Mouse (Mus musculus) embryo, embryonic 10 days (tissue): ENCODE data around the gene Ankar.
A peak's percentile ranks its signal among the peaks of the same experiment; 100 is the strongest.

Experiments
- DNase-seq: peaks from one replicate; pipeline ENCODE4 v3.0.0-alpha.2; 2015; ENCODE audit warnings: low spot score

Gene Ankar

DNA sequence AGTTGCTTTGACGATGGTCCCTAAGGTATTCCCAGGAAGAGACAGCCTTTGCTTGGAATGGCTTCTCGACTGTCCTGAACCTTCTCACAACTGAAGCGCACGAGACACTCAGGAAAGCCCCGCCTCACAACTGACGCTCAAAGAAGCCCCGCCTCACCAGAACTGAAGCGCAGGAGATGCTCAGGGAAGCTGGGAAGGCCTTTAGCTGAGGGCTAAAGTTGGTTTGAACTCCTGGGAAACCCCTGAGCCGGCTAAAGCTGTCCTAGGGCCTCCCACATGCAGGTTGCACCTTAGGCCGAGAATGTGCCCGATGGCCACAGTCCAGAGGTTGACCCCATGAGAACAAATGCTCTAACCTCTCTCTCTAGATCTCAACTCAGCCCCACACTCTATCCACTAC is at the start of gene Ankar:
Ankar (minus strand) TSS at position 101 of the 400 bp plus-strand sequence.
- no peak for DNase-seq

DNA sequence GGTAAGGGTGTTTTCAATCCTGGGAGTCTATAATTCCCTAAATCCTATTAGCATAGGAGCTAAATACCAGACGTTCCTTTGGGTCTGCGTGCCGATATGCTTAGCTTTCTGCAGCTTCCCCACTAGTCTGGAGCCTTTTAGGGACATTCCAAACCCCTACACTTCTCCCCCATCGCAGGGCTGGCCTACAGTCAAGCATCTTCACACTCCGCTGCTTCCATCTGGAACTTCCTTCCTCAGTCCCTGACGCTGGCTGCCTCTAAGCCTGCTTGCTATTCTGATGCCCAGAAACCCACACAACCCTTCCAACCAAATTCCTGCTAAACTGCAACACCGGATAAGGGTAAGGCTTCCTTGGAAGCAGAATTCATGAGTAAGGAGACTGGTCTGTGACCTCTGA is 46.0 kb upstream of the Ankar start:
- DNase-seq = no peak

DNA sequence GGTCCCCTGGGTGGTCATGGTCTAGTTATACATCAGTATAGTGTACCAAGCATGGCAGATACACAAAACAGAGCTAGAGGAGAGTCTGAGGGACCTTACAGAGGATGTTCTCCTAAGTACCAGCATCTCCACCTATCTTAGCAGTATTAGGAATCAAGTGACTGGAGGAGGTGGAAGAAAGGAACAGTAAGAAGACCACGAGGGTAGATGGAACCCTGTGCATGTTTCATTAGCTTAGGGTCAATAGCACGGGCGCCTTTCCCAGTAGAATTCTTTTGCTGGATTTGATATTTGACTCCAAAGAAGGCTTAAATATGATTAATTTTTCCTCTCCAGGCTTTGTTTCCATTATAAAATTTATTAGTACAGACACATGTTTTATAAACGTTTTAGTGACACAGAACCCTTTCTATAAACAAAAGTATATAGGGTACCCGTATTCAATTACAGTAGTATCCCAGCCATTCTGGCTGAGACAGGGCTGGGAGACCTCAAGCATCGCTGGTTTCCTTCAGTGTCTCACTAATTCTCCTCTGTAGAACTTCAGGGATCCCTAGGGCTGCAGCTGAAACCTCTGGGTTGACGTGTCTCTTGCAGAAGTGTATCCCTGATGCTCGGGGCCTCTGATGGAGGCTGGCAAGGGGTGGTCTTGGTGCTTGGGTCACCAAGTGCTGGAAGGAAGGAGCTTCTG is 44.6 kb upstream of the Ankar start:
- DNase-seq = no peak

DNA sequence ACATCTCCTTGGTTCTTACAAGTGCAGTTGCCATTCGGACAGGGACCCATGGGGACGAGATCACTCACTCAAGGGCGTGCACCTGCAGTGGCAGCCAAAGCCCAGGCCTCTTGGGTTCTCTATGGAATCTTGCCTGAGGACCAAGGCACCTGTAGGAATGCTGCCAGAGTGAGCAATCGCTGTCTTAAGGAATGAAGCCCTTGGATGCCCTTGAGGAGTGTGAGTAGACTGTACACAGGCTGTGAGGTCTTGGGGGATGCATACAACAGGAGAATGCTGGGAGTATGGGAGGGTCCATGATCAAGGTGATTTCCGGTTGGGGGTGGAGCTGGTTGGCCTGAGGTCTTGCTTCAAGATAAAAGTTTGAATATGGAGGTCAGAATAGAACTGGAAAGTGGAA is 41.0 kb upstream of the Ankar start:
- no peak for DNase-seq

DNA sequence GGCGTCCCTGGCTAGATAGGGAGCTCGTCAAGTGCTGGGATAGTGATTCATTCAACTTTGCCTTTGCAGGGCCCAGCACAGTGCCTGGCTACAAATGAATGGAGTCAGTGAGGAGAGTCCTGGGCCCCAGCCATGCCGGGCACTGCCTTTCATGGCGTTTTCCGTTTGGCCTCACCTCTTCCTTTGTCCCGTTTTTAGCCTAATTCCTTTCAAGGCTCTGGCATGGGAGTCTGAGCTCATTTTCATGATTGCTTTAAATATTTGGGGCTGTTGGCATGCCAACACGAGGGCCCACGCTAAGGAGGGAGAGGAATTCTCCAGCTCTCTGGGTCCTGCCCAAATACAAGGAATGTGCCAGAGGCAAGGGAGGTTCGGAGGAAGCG is 39.3 kb upstream of the Ankar start:
- no peak for DNase-seq

DNA sequence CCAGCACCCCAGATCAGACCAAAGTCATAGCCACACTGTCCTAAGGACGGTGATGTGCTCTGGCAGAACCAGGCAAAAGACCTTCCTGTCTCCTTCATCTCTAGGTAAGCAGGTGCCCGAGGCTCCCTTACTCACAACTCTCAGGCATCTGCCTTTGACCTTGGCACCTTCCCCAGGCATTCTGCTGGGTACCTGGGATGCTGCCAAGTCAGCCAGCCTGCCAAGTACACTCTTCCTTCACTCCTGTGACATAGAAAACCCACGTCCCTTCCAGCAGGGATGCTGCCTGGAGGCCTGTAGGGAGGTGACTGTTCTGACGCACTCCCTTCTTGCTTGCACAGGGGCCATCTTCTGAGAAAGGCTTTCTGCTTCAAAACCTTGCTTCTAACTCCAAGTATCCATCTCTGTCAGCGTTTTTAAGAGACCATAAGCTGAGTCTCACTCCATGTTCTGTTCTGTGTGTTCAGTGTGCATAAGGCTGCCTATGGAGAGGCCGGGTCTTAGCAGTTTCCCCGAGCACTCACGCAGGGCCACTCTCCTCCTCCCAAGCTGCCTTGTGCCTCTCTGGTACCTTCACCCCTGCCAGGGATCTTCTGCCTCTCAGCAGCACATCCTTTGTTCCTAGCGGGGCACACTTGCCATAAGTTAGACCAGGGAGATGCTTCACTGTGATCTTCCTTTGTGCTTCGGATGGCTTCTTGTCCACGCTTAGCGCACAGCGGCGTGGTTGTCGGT is 38.7 kb upstream of the Ankar start:
- no peak for DNase-seq

DNA sequence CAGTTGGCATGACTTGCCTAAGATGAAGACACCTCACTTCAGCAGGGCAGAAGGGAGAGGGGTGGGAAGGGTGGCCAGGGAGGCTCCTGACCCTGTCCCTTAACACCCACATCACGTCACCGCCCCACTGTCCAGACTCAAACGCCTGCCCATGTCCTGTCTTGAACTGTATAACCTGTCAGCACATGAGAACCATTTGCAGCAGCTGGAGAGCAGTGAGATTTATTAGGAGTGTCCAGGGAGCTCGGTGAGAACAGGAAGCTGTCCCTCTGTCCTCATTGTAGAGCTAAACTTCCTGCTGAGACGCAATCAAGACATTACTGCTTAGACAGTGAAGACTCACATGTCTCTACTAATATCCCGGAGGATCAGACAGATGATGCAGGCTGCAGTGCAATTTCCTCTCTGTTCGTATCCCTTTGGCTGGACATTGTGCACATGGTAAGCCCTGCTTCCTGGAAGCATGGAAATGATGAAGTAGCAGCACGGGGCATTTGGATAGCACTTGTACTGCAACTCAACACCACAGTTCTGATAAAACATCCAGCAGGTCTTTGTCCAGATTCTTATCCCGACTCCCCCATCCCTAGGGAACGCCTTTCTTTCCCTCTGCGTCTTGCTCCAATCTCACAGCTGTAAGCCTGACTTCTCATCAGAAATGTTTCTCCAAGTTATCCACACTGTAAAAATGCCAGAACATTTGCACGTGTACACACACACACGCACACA is 36.2 kb upstream of the Ankar start:
- DNase-seq = no peak

DNA sequence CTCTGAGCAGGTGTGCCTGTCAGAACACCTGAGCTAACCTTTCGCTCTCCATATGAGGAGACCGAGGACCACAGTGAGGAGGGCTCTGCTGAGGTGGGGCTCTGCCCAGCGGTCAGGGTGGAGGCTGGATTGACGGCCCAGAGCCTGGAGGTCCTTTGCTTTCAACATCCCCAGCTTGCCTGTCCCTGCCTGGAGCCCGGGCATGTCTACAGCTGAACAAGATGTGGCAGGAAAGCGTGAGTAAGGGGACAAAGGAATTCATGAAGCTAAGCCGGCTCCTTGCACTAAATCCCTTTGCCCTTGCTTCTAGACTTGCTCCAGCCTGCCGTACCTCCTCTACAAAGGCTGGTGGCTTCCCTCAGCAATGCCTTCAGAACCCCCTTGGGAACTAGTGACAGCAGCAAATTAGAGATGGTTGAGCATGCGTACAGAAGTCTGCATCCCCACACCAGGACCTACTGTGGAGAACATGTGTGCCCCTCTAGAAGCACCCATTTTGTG is 32.9 kb upstream of the Ankar start:
- no peak for DNase-seq

DNA sequence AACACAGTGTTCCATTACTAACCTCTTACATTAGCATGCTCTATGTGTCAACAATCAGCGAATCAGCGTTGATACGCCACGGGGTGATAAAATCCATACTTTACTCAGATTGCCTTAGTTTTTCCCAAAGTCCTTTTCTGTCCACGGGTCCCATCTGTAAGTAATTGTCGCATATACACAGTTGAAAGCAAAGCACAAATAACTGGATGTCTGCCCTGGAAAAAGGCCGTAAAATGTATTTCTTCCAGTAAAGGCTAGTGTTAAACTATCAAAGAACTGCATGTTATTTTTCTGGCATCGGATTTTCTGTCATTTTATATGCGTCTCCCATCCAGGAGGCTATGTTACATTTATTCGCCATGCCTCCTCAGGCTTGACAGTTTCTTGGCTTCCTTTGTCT is 29.7 kb upstream of the Ankar start:
- DNase-seq = no peak

DNA sequence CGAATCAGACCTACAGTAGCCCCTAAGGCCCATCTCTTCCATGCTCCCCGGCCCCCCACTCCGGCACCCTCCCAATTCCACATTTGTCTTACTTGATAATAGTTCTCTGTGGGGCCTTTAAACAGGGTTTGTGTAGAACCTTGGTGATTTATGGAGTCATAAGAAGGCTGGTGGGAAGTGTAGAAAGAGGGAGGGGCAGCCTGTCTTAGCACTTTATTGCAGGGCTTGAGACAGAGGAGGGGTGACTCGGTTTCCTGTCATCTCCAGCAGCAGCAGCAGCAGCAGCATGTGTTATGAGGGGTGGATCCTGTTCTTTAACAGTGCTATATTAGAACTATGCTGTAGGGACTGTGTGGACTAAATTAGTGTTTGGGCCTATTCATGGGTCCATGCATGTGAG is 28.4 kb upstream of the Ankar start:
- DNase-seq = no peak

DNA sequence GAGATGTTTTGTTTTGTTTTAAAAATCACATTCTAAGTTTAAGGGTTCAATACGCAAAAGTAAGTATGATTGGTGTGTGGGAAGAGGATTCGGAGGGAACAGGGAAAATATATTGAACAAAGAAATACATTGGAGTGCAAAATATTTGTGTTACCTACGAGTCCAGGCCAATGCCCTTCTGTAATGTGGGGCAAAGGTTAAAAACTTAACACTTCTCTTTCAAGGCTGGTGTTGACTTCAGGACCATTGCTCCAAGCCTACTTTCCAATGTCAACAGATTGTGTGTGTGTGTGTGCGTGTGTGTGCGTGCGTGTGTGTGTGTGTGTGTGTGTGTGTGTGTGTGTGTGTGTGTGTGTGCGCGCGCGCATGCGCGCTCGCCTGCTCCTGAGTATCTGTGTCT is 25.6 kb upstream of the Ankar start:
- DNase-seq = no peak

DNA sequence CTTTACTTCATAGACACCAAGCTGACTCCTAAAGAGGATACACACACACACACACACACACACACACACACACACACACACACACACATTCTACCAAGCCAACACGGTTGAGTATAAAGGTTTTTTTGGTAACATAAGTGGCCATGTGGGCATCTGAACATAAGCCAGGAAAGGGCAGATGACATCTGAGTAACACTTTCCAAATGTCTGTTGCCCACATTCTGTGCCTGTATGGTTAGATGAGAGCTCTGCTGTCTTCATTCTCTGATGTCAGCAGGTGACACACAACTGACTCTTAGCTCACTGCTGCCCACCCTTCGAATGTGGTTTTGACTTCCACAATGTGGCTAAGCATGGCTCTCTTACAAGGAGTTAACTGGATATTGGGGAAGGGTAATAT is 24.0 kb upstream of the Ankar start:
- DNase-seq = no peak

DNA sequence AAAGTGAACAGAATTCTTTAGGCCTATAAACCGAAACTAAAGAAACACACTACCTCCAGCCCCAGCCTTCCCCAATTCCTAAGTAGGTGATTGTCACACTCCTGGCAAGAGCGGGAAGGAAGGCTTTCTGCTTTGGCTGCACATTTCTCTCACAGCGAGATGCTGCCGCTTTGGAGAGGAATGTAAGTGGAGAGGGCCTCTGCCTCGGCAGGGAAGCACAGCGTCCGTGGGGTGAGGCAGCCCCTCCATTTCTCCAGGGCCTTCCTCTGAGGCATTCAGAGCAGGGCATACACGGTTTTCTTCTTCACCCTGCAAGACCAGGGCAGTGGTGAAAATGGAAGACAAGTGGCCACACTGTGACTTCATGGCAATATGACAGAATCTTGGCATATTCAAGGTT is 22.3 kb upstream of the Ankar start:
- no peak for DNase-seq

DNA sequence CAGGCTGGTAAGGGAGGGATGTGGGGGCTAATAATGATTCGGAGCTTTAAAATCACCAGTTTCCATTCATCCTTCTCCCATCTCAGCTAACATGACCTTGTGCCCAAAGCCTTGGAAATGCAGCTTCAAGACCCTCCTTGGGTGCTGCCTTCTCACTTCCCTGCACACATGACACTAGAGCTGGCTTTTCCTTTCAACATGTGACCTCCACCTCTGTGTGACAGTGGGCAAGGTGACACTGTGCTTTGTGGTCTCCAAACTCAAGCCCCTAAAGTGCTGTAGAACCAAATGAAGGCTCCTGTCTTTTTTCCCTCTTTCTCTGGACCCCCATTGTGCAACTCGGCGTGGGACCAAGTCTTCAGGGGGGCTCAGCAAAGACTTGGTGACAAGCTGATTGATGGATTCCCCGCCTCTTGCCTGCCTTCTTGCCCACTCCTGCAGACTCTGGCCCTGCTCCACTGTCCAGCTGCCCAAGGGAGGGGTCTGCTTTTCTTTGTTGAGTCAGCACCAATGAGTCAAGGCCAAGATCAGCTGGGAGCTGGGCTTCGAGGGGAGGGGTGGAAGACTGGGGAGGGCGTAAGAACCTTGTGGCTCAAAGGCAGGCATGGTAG is 19.8 kb upstream of the Ankar start:
- peak; percentile 42 for DNase-seq

DNA sequence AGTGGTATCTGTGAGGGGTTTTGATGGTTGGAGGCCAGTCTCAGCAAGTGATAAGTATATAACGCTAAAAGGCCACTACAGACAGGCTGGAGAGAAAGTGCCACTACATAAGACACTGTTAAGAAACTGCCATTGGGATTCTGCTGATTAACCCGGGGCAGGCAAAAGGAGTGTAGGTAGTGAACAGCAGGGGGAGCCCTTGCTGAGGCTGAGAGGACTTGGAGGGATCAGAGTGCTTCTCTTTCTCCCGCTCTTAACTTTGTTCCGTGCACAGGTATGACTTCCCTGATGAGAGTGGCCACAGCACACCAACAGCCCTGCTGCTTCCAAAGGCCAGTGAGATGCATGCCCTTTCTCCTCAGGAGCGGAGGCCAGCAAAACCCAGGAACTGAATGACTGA is 18.5 kb upstream of the Ankar start:
- peak; percentile 86 for DNase-seq

DNA sequence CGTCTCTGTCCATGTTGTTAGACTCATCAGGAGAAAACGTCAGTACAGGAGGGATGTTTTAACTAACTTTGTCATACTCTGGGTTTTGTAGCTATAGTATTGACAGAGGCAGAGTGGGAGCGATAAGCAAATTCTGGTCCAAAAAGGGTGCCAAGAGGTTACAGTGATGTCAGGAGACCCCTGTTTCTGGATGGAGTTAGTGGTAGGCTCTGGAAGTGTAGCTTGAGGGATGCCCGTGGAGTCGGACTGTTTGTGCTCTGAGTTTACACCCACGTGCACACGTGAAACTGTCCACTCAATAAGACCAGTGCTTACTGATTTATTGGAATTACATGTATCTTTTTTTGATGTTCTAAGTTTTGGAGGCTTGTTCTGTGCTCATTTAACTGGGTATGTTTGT is 17.2 kb upstream of the Ankar start:
- DNase-seq = no peak

DNA sequence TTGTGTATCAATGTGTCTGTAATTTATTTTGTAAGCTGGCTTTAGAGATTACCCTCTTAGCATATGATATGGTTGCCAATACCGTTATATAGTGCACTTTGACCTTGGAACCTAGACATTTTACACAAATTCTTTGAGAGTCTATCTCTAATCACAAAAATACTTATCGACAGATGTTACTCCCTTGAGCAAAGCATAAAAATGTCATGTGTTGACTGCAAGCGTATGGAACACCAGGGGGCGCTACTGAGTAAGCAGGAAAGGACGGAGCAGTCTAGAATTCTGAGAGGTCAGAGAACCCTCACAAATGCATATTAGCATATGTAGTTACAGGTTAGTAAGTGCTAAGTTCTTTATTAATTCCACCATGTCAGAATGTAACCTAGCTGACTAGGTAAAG is 16.5 kb upstream of the Ankar start:
- peak; percentile 86 for DNase-seq

DNA sequence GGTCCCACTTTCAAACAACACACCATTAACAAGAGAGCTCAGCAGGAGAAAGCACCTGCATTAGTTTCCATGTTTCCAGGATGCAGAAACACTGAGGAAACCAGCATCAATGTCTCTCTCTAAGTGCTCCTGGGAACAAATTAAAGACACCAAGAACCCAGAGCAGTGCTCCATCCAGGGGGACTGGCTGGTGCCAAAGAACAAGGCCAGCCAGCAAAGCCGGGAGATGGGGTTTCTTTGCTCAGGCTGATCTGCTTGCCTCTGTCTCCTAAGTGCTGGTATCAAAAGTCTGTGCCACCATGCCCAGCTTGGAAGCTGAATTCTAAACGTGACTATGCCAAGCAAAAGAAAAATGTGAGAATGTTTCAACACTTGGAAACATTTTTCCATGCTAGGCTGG is 16.0 kb upstream of the Ankar start:
- DNase-seq = no peak

DNA sequence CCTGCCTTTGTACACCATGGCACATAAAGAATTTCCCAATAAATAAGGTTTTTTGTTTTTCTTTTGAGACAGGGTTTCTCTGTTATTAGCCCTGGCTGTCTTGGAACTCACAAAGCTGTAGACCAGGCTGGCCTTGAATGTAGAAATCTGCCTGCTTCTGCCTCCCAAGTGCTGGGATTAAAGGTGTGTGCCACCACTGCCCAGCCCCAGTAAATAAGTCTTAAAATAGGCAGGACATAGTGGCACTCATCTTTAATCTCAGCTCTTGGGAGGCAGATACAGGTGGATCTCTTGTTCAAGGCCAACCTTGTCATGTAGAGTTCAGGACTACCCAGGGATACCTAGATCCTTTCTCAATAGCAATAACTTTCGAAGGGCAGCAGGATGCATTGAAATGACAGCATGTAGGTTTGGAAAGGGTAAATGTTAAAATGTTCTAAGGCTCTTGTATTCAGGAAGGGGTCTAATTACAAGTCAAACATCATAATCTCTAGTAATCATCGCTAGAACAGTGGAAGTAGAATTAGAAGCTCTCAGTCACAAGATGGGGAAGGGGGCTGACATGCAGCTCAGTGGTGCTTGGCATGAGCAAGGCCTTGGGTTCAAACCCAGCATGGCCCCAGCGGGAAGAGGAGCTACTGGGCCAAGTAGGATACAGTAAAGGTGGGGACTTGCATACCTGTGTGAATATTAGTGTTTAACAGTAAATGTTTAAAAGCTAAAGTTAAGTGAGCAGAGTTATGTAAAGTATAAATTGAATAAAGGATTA is 15.4 kb upstream of the Ankar start:
- DNase-seq = no peak

DNA sequence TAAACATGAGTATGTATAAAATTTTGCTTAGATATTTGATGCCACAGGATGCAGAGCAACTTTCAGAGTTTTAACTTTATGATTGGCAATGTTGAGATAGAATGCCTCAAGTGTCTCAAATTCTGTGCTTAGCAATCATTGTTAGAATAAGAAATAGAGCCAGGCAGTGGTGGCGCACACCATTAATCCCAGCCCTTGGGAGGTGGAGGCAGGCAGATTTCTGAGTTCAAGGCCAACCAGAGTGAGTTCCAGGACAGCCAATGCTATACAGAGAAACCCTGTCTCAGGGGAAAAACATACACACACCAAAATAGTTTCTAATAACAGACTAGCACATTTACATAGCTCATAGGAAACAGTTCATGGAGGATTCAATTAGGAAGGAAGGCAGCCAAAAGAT is 14.7 kb upstream of the Ankar start:
- no peak for DNase-seq

DNA sequence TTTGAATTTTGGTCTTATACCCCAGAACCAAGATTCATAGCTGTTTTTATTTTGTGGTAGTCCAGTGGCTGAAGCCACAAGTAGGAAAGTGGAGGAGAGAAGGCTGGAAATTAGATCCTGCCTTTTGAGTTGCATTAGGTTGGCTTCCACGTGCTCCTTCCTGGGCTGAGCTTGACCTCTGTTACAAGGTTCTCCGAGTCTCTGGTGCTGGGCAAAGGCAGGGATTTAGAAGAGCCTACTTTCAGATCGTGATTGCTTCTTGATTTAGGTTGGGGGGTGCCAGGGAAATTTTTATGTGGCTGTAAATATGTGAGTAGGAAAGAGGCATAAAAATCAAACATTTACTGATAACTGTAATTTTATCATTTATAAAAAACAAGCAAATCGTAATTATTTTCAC is 14.2 kb upstream of the Ankar start:
- no peak for DNase-seq

DNA sequence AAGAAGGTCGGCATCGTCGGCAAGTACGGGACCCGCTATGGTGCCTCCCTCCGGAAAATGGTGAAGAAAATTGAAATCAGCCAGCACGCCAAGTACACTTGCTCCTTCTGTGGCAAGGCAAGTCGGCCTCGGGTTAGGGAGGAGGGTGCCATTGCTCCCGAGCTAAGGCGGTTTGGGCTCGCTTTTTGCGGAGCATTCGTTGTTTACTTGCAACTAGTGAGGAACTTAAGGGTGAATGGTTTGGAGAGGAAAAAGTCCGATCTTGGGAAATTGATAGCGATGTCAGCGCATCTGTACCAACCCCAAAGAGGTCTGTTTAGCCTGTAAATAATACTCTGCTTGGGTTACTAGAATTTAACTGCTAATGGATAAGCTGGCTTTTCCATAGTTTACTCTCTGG is 11.3 kb upstream of the Ankar start:
- no peak for DNase-seq
